8 mouse cellular contexts compared by ENCODE assay signal in genomic region chr7:45467090-45467670, GRCm38 (mm10). TPM values are rescaled to one million over a fixed set of nuclear protein-coding genes. Genes with fewer than 3 reads are reported as not detected.
DNase-seq lines count a peak whose midpoint lies in the region; ATAC-seq lines count a peak whose summit lies in the region.

No protein-coding gene starts in this region.

- H3K4me1 ChIP-seq in heart, embryonic 10.5 days = peaks cover 22% of the 10 kb centered on the region
- H3K4me1 ChIP-seq in brown adipose tissue, adult 24 weeks (ENCODE audit: control insufficient read depth, insufficient read depth, insufficient read length, low read length) = peaks cover 6% of the 10 kb centered on the region
- H3K4me1 ChIP-seq in intestine, embryonic 16.5 days (ENCODE audit: control insufficient read depth, insufficient read depth, low read length) = peaks cover 15% of the 10 kb centered on the region
- H3K4me1 ChIP-seq in midbrain, embryonic 11.5 days (ENCODE audit: control insufficient read depth, insufficient read depth, low read length) = peaks cover 12% of the 10 kb centered on the region

- H3K27ac ChIP-seq in heart, embryonic 10.5 days = peak overlapping the region; percentile 96
- H3K27ac ChIP-seq in brown adipose tissue, adult 24 weeks (replicated peaks; ENCODE audit: low read depth, low read length) = no peak overlapping the region
- no peak overlapping the region for H3K27ac ChIP-seq in intestine, embryonic 16.5 days (ENCODE audit: low read length)
- no peak overlapping the region for H3K27ac ChIP-seq in midbrain, embryonic 11.5 days (ENCODE audit: low read depth, low read length)

- H3K9me3 ChIP-seq in heart, embryonic 10.5 days = no peaks in the 10 kb centered on the region
- no peaks in the 10 kb centered on the region for H3K9me3 ChIP-seq in intestine, embryonic 16.5 days (ENCODE audit: control insufficient read depth, low read length)
- H3K9me3 ChIP-seq in midbrain, embryonic 11.5 days (ENCODE audit: control insufficient read depth, low read length) = no peaks in the 10 kb centered on the region

- peak overlapping the region; percentile 95 for H3K4me3 ChIP-seq in heart, embryonic 10.5 days
- peak overlapping the region; percentile 61 for H3K4me3 ChIP-seq in brown adipose tissue, adult 24 weeks (ENCODE audit: insufficient read depth, low read depth, low read length)
- H3K4me3 ChIP-seq in intestine, embryonic 16.5 days (ENCODE audit: low read length) = peak overlapping the region; percentile 85
- H3K4me3 ChIP-seq in midbrain, embryonic 11.5 days (ENCODE audit: low read depth, low read length) = peak overlapping the region; percentile 87

- ATAC-seq in intestine, embryonic 16.5 days = peak; percentile 15; the same call in 1 of the 2 replicates
- ATAC-seq in midbrain, embryonic 11.5 days (ENCODE audit: low FRiP score) = no peak

- peak overlapping the region; percentile 57 for H3K4me2 ChIP-seq in intestine, embryonic 16.5 days (ENCODE audit: low read depth, low read length)
- peak overlapping the region; percentile 95 for H3K4me2 ChIP-seq in midbrain, embryonic 11.5 days

- no peaks in the 10 kb centered on the region for H3K27me3 ChIP-seq in heart, embryonic 10.5 days (ENCODE audit: insufficient read depth, poor library complexity, severe bottlenecking)
- no peaks in the 10 kb centered on the region for H3K27me3 ChIP-seq in intestine, embryonic 16.5 days (replicated peaks; ENCODE audit: control insufficient read depth, insufficient read depth, low read length)
- H3K27me3 ChIP-seq in midbrain, embryonic 11.5 days (ENCODE audit: control insufficient read depth, insufficient read depth, low read length) = no peaks in the 10 kb centered on the region

- WGBS in heart, embryonic 10.5 days = 26% methylated on average over 7 of the region's 7 CpGs
- 34% methylated on average over 7 of the region's 7 CpGs for WGBS in intestine, embryonic 16.5 days
- 33% methylated on average over 7 of the region's 7 CpGs for WGBS in midbrain, embryonic 11.5 days

- peaks cover 33% of the 10 kb centered on the region for H3K36me3 ChIP-seq in heart, embryonic 10.5 days
- H3K36me3 ChIP-seq in intestine, embryonic 16.5 days (ENCODE audit: control insufficient read depth, insufficient read depth, low read length) = no peaks in the 10 kb centered on the region; the same call in 1 of the 2 replicates
- peaks cover 6% of the 10 kb centered on the region; the same call in 1 of the 2 replicates for H3K36me3 ChIP-seq in midbrain, embryonic 11.5 days (ENCODE audit: control insufficient read depth, insufficient read depth, low read length)

- intact Hi-C loops in heart, postnatal 10 days (cut with DNase I) = loop anchor here (2.0 kb wide), 1 partner anchor 56 kb away; no protein-coding TSS in a partner anchor

- H3K9ac ChIP-seq in intestine, embryonic 16.5 days (ENCODE audit: low read depth, low read length) = peak overlapping the region; percentile 88
- peak overlapping the region; percentile 88; the same call in 1 of the 2 replicates for H3K9ac ChIP-seq in midbrain, embryonic 11.5 days (ENCODE audit: low read length)

- DNase-seq in heart, embryonic 10.5 days (ENCODE audit: low spot score) = no peak
- no peak for DNase-seq in heart, postnatal 10 days
- DNase-seq in midbrain, embryonic 11.5 days (ENCODE audit: low spot score, missing footprints) = no peak
- DNase-seq in urinary bladder, adult 18-20 months (ENCODE audit: low spot score in 2 of 2) = no peak
- no peak for DNase-seq in frontal cortex, adult 2 months (ENCODE audit: extremely low spot score in 1 of 2, low spot score in 1 of 2)
- no peak for DNase-seq in thymus, postnatal 0 days (ENCODE audit: low spot score)

RNA-seq across cellular contexts. Expression of gene Bax, which starts 0.5 kb away (rescaled TPM):
- 187 and 244 TPM in 2 replicates for polyA plus RNA-seq in heart, embryonic 10.5 days (2016; fragmentation: Nextera tagmentation; extraction: Ambion mirVana)
- 10 to 100 TPM; 44.5 to 45.8 TPM for total RNA-seq in heart, postnatal 10 days (2021)
- 20.1 and 26.9 TPM in 2 replicates for polyA plus RNA-seq in brown adipose tissue, adult 24 weeks (2012; ENCODE audit: insufficient read depth, insufficient read length, missing spikeins)
- polyA plus RNA-seq in intestine, embryonic 16.5 days (2015; fragmentation: Nextera tagmentation; extraction: Ambion mirVana) = 178 and 185 TPM in 2 replicates
- polyA plus RNA-seq in midbrain, embryonic 11.5 days (2014; fragmentation: Nextera tagmentation; extraction: Ambion mirVana) = 169 and 201 TPM in 2 replicates
- polyA plus RNA-seq in frontal cortex, adult 2 months (2012; rRNA removed) = 108 and 110 TPM in 2 replicates
- 177 and 178 TPM in 2 replicates for polyA plus RNA-seq in thymus, postnatal 0 days (2015; fragmentation: Nextera tagmentation; extraction: Ambion mirVana)

RNA-seq across cellular contexts. Expression of gene Ftl1, which starts 7.5 kb away (rescaled TPM):
- 4,578 and 4,939 TPM in 2 replicates for polyA plus RNA-seq in heart, embryonic 10.5 days (2016; fragmentation: Nextera tagmentation; extraction: Ambion mirVana)
- total RNA-seq in heart, postnatal 10 days (2021) = 100 to 1,000 TPM; 232 to 268 TPM
- polyA plus RNA-seq in brown adipose tissue, adult 24 weeks (2012; ENCODE audit: insufficient read depth, insufficient read length, missing spikeins) = 1,179 and 1,214 TPM in 2 replicates
- polyA plus RNA-seq in intestine, embryonic 16.5 days (2015; fragmentation: Nextera tagmentation; extraction: Ambion mirVana) = 7,117 and 7,555 TPM in 2 replicates
- polyA plus RNA-seq in midbrain, embryonic 11.5 days (2014; fragmentation: Nextera tagmentation; extraction: Ambion mirVana) = 5,242 and 5,528 TPM in 2 replicates
- polyA plus RNA-seq in frontal cortex, adult 2 months (2012; rRNA removed) = 647 and 719 TPM in 2 replicates
- polyA plus RNA-seq in thymus, postnatal 0 days (2015; fragmentation: Nextera tagmentation; extraction: Ambion mirVana) = 3,702 and 3,772 TPM in 2 replicates

RNA-seq across cellular contexts. Expression of gene Tulp2, which starts 14.5 kb away (rescaled TPM):
- 2.6 and 2.9 TPM in 2 replicates for polyA plus RNA-seq in heart, embryonic 10.5 days (2016; fragmentation: Nextera tagmentation; extraction: Ambion mirVana)
- not detected for total RNA-seq in heart, postnatal 10 days (2021)
- polyA plus RNA-seq in brown adipose tissue, adult 24 weeks (2012; ENCODE audit: insufficient read depth, insufficient read length, missing spikeins) = not detected in 2 replicates
- 0.78 and 0.93 TPM in 2 replicates for polyA plus RNA-seq in intestine, embryonic 16.5 days (2015; fragmentation: Nextera tagmentation; extraction: Ambion mirVana)
- polyA plus RNA-seq in midbrain, embryonic 11.5 days (2014; fragmentation: Nextera tagmentation; extraction: Ambion mirVana) = 0.15 TPM in 1 of 2 replicates, not detected in the other
- 0.12 and 0.17 TPM in 2 replicates for polyA plus RNA-seq in frontal cortex, adult 2 months (2012; rRNA removed)
- 2.6 and 2.8 TPM in 2 replicates for polyA plus RNA-seq in thymus, postnatal 0 days (2015; fragmentation: Nextera tagmentation; extraction: Ambion mirVana)

RNA-seq across cellular contexts. Expression of gene Gm45808, which starts 19.4 kb away (rescaled TPM):
- polyA plus RNA-seq in heart, embryonic 10.5 days (2016; fragmentation: Nextera tagmentation; extraction: Ambion mirVana) = not detected in 2 replicates
- total RNA-seq in heart, postnatal 10 days (2021) = 1 to 10 TPM; 2.2 to 2.5 TPM
- polyA plus RNA-seq in brown adipose tissue, adult 24 weeks (2012; ENCODE audit: insufficient read depth, insufficient read length, missing spikeins) = 6.9 TPM in 1 of 2 replicates, not detected in the other
- not detected in 2 replicates for polyA plus RNA-seq in intestine, embryonic 16.5 days (2015; fragmentation: Nextera tagmentation; extraction: Ambion mirVana)
- polyA plus RNA-seq in midbrain, embryonic 11.5 days (2014; fragmentation: Nextera tagmentation; extraction: Ambion mirVana) = not detected in 2 replicates
- 0.23 TPM in 1 of 2 replicates, not detected in the other for polyA plus RNA-seq in frontal cortex, adult 2 months (2012; rRNA removed)
- not detected in 2 replicates for polyA plus RNA-seq in thymus, postnatal 0 days (2015; fragmentation: Nextera tagmentation; extraction: Ambion mirVana)

RNA-seq across cellular contexts. Expression of gene Dhdh, which starts 21.4 kb away (rescaled TPM):
- polyA plus RNA-seq in heart, embryonic 10.5 days (2016; fragmentation: Nextera tagmentation; extraction: Ambion mirVana) = 5.8 and 6.1 TPM in 2 replicates
- 1 to 10 TPM; 4.7 to 6.0 TPM for total RNA-seq in heart, postnatal 10 days (2021)
- 145 and 190 TPM in 2 replicates for polyA plus RNA-seq in brown adipose tissue, adult 24 weeks (2012; ENCODE audit: insufficient read depth, insufficient read length, missing spikeins)
- polyA plus RNA-seq in intestine, embryonic 16.5 days (2015; fragmentation: Nextera tagmentation; extraction: Ambion mirVana) = 1.9 and 2.2 TPM in 2 replicates
- polyA plus RNA-seq in midbrain, embryonic 11.5 days (2014; fragmentation: Nextera tagmentation; extraction: Ambion mirVana) = 3.2 and 3.9 TPM in 2 replicates
- 8.0 and 8.8 TPM in 2 replicates for polyA plus RNA-seq in frontal cortex, adult 2 months (2012; rRNA removed)
- polyA plus RNA-seq in thymus, postnatal 0 days (2015; fragmentation: Nextera tagmentation; extraction: Ambion mirVana) = 1.1 and 1.5 TPM in 2 replicates
